Mouse (Mus musculus): ENCODE data around the gene Malsu1. TPM values are rescaled to one million over a fixed set of nuclear protein-coding genes. Genes with fewer than 3 reads are reported as not detected.

Malsu1 gene
- polyA plus RNA-seq, 1 experiment from 2014 or later: 59.3 TPM

- Histone ChIP-seq H3K4me1 (ENCODE audit: control insufficient read depth, insufficient read depth, low read length) (no peaks in the 10 kb centered on the region), H3K4me3 (ENCODE audit: low read depth, low read length) (no peak overlapping the region), H3K36me3 (ENCODE audit: control insufficient read depth, insufficient read depth, low read length) (peaks cover 19% of the 10 kb centered on the region), H3K27ac (ENCODE audit: low read depth, low read length) (no peak overlapping the region), H3K9ac (ENCODE audit: low read length) (no peak overlapping the region), H3K27me3 (ENCODE audit: control insufficient read depth, insufficient read depth, low read length) (no peaks in the 10 kb centered on the region), H3K9me3 (ENCODE audit: control insufficient read depth, low read length) (no peaks in the 10 kb centered on the region), H3K4me2 (no peak overlapping the region)
- WGBS: 72% methylated on average over 13 of the region's 13 CpGs
- DNase-seq (ENCODE audit: low spot score, missing footprints): no peak
- ATAC-seq (ENCODE audit: low FRiP score): no peak
Observed at GRCm38 (mm10) chr6:49096933-49097461, 23.4 kb downstream of the Malsu1 start.

GRCm38 (mm10) chr6:49097596-49098110 is 24.1 kb downstream of the Malsu1 start:
- WGBS: 92% methylated on average over 5 of the region's 5 CpGs
- Histone ChIP-seq H3K27ac (ENCODE audit: low read depth, low read length) (no peak overlapping the region), H3K9ac (ENCODE audit: low read length) (no peak overlapping the region), H3K4me1 (ENCODE audit: control insufficient read depth, insufficient read depth, low read length) (no peaks in the 10 kb centered on the region), H3K4me3 (ENCODE audit: low read depth, low read length) (no peak overlapping the region), H3K4me2 (no peak overlapping the region), H3K27me3 (ENCODE audit: control insufficient read depth, insufficient read depth, low read length) (no peaks in the 10 kb centered on the region), H3K9me3 (ENCODE audit: control insufficient read depth, low read length) (no peaks in the 10 kb centered on the region), H3K36me3 (ENCODE audit: control insufficient read depth, insufficient read depth, low read length) (peaks cover 19% of the 10 kb centered on the region)
- ATAC-seq (ENCODE audit: low FRiP score) (no peak), DNase-seq (ENCODE audit: low spot score, missing footprints) (no peak)

GRCm38 (mm10) chr6:49099086-49099485 is 25.5 kb downstream of the Malsu1 start:
- no peak for ATAC-seq (ENCODE audit: low FRiP score)
- no peaks in the 10 kb centered on the region for H3K4me1 ChIP-seq (ENCODE audit: control insufficient read depth, insufficient read depth, low read length)
- H3K4me3 ChIP-seq (ENCODE audit: low read depth, low read length): no peak overlapping the region
- H3K9ac ChIP-seq (ENCODE audit: low read length): no peak overlapping the region
- H3K9me3 ChIP-seq (ENCODE audit: control insufficient read depth, low read length): no peaks in the 10 kb centered on the region
- H3K27ac ChIP-seq (ENCODE audit: low read depth, low read length): no peak overlapping the region
- no peak for DNase-seq (ENCODE audit: low spot score, missing footprints)
- H3K27me3 ChIP-seq (ENCODE audit: control insufficient read depth, insufficient read depth, low read length): no peaks in the 10 kb centered on the region
- H3K4me2 ChIP-seq: no peak overlapping the region
- WGBS: 76% methylated on average over 1 of the region's 1 CpGs
- H3K36me3 ChIP-seq (ENCODE audit: control insufficient read depth, insufficient read depth, low read length): peaks cover 14% of the 10 kb centered on the region

- Histone ChIP-seq H3K9me3 (ENCODE audit: control insufficient read depth, low read length) (no peaks in the 10 kb centered on the region), H3K4me3 (ENCODE audit: low read depth, low read length) (no peak overlapping the region), H3K27me3 (ENCODE audit: control insufficient read depth, insufficient read depth, low read length) (no peaks in the 10 kb centered on the region), H3K4me2 (no peak overlapping the region), H3K27ac (ENCODE audit: low read depth, low read length) (no peak overlapping the region), H3K36me3 (ENCODE audit: control insufficient read depth, insufficient read depth, low read length) (peaks cover 7% of the 10 kb centered on the region; the same call in 1 of the 2 replicates), H3K9ac (ENCODE audit: low read length) (no peak overlapping the region), H3K4me1 (ENCODE audit: control insufficient read depth, insufficient read depth, low read length) (no peaks in the 10 kb centered on the region)
- ATAC-seq (ENCODE audit: low FRiP score) (no peak), DNase-seq (ENCODE audit: low spot score, missing footprints) (no peak)
- 92% methylated on average over 15 of the region's 15 CpGs for WGBS
Observed at GRCm38 (mm10) chr6:49106746-49107500, 33.3 kb downstream of the Malsu1 start.

- Histone ChIP-seq H3K9me3 (ENCODE audit: control insufficient read depth, low read length) (no peaks in the 10 kb centered on the region), H3K27ac (ENCODE audit: low read depth, low read length) (no peak overlapping the region), H3K4me2 (no peak overlapping the region), H3K36me3 (ENCODE audit: control insufficient read depth, insufficient read depth, low read length) (peaks cover 4% of the 10 kb centered on the region; the same call in 1 of the 2 replicates), H3K4me1 (ENCODE audit: control insufficient read depth, insufficient read depth, low read length) (no peaks in the 10 kb centered on the region), H3K9ac (ENCODE audit: low read length) (no peak overlapping the region), H3K4me3 (ENCODE audit: low read depth, low read length) (no peak overlapping the region), H3K27me3 (ENCODE audit: control insufficient read depth, insufficient read depth, low read length) (no peaks in the 10 kb centered on the region)
- ATAC-seq (ENCODE audit: low FRiP score) (no peak), DNase-seq (ENCODE audit: low spot score, missing footprints) (no peak)
- 86% methylated on average over 2 of the region's 2 CpGs for WGBS
Observed at GRCm38 (mm10) chr6:49109196-49109595, 35.6 kb downstream of the Malsu1 start.

GRCm38 (mm10) chr6:49113895-49114294 is 40.3 kb downstream of the Malsu1 start:
- 95% methylated on average over 7 of the region's 7 CpGs for WGBS
- no peak overlapping the region for H3K4me3 ChIP-seq (ENCODE audit: low read depth, low read length)
- H3K27me3 ChIP-seq (ENCODE audit: control insufficient read depth, insufficient read depth, low read length): no peaks in the 10 kb centered on the region
- H3K4me2 ChIP-seq: no peak overlapping the region
- ATAC-seq (ENCODE audit: low FRiP score) (no peak), DNase-seq (ENCODE audit: low spot score, missing footprints) (no peak)
- no peak overlapping the region for H3K27ac ChIP-seq (ENCODE audit: low read depth, low read length)
- no peak overlapping the region for H3K9ac ChIP-seq (ENCODE audit: low read length)
- H3K36me3 ChIP-seq (ENCODE audit: control insufficient read depth, insufficient read depth, low read length): peaks cover 4% of the 10 kb centered on the region; the same call in 1 of the 2 replicates
- H3K4me1 ChIP-seq (ENCODE audit: control insufficient read depth, insufficient read depth, low read length): no peaks in the 10 kb centered on the region
- no peaks in the 10 kb centered on the region for H3K9me3 ChIP-seq (ENCODE audit: control insufficient read depth, low read length)

GRCm38 (mm10) chr6:49114457-49114856 is 40.9 kb downstream of the Malsu1 start:
- WGBS: 96% methylated on average over 6 of the region's 6 CpGs
- Histone ChIP-seq H3K9me3 (ENCODE audit: control insufficient read depth, low read length) (no peaks in the 10 kb centered on the region), H3K4me1 (ENCODE audit: control insufficient read depth, insufficient read depth, low read length) (no peaks in the 10 kb centered on the region), H3K4me3 (ENCODE audit: low read depth, low read length) (no peak overlapping the region), H3K27me3 (ENCODE audit: control insufficient read depth, insufficient read depth, low read length) (no peaks in the 10 kb centered on the region), H3K4me2 (no peak overlapping the region), H3K9ac (ENCODE audit: low read length) (no peak overlapping the region), H3K27ac (ENCODE audit: low read depth, low read length) (no peak overlapping the region), H3K36me3 (ENCODE audit: control insufficient read depth, insufficient read depth, low read length) (peaks cover 4% of the 10 kb centered on the region; the same call in 1 of the 2 replicates)
- no peak for ATAC-seq (ENCODE audit: low FRiP score)
- DNase-seq (ENCODE audit: low spot score, missing footprints): no peak

- H3K4me1 ChIP-seq (ENCODE audit: control insufficient read depth, insufficient read depth, low read length): no peaks in the 10 kb centered on the region
- H3K9ac ChIP-seq (ENCODE audit: low read length): no peak overlapping the region
- no peak overlapping the region for H3K4me3 ChIP-seq (ENCODE audit: low read depth, low read length)
- no peak overlapping the region for H3K27ac ChIP-seq (ENCODE audit: low read depth, low read length)
- ATAC-seq (ENCODE audit: low FRiP score): no peak
- H3K27me3 ChIP-seq (ENCODE audit: control insufficient read depth, insufficient read depth, low read length): no peaks in the 10 kb centered on the region
- DNase-seq (ENCODE audit: low spot score, missing footprints): no peak
- H3K4me2 ChIP-seq: no peak overlapping the region
- WGBS: 84% methylated on average over 5 of the region's 5 CpGs
- no peaks in the 10 kb centered on the region for H3K9me3 ChIP-seq (ENCODE audit: control insufficient read depth, low read length)
- peaks cover 4% of the 10 kb centered on the region; the same call in 1 of the 2 replicates for H3K36me3 ChIP-seq (ENCODE audit: control insufficient read depth, insufficient read depth, low read length)
Observed at GRCm38 (mm10) chr6:49115550-49115949, 42.0 kb downstream of the Malsu1 start.

- Histone ChIP-seq H3K4me1 (ENCODE audit: control insufficient read depth, insufficient read depth, low read length) (no peaks in the 10 kb centered on the region), H3K4me3 (ENCODE audit: low read depth, low read length) (no peak overlapping the region), H3K4me2 (no peak overlapping the region), H3K27ac (ENCODE audit: low read depth, low read length) (no peak overlapping the region), H3K9me3 (ENCODE audit: control insufficient read depth, low read length) (no peaks in the 10 kb centered on the region), H3K36me3 (ENCODE audit: control insufficient read depth, insufficient read depth, low read length) (peaks cover 4% of the 10 kb centered on the region; the same call in 1 of the 2 replicates), H3K9ac (ENCODE audit: low read length) (no peak overlapping the region), H3K27me3 (ENCODE audit: control insufficient read depth, insufficient read depth, low read length) (no peaks in the 10 kb centered on the region)
- 95% methylated on average over 8 of the region's 8 CpGs for WGBS
- no peak for ATAC-seq (ENCODE audit: low FRiP score)
- DNase-seq (ENCODE audit: low spot score, missing footprints): no peak
Observed at GRCm38 (mm10) chr6:49116241-49116640, 42.6 kb downstream of the Malsu1 start.

All from midbrain, embryonic 11.5 days (tissue).